Mouse (Mus musculus) stomach, postnatal 0 days (tissue): ENCODE results near the gene Perm1. TPM values are rescaled to one million over a fixed set of nuclear protein-coding genes. Genes with fewer than 3 reads are reported as not detected.

Experiments
- ATAC-seq: fragments of 200-750 bp; cut with Nextera tagmentation; 2 replicates; pipeline ENCODE4 v1.8.0; 2017; ENCODE audit not compliant: low FRiP score, low TSS enrichment
- DNase-seq: peaks from one replicate; pipeline ENCODE4 v3.0.0-alpha.2; 2016; ENCODE audit warnings: low spot score
- H3K27ac ChIP-seq: fragments of 300-500 bp; sonication (generic); replicated peaks from 2 replicates; pipeline ENCODE4 v1.5.1; 2014; ENCODE audit warnings: mild to moderate bottlenecking, control low read depth
- H3K27me3 ChIP-seq: fragments of 300-500 bp; sonication (generic); 2 replicates; pipeline ENCODE4 v1.6.1; 2014; ENCODE audit warnings: low read length; ENCODE audit not compliant: control insufficient read depth, insufficient read depth
- H3K36me3 ChIP-seq: fragments of 300-500 bp; sonication (generic); 2 replicates; pipeline ENCODE4 v1.6.1; 2014; ENCODE audit warnings: low read length, mixed read lengths; ENCODE audit not compliant: control insufficient read depth, insufficient read depth
- H3K4me1 ChIP-seq: fragments of 300-500 bp; sonication (generic); replicated peaks from 2 replicates; pipeline ENCODE4 v1.6.1; 2014; ENCODE audit warnings: antibody characterized with exemption; ENCODE audit not compliant: control insufficient read depth, insufficient read depth
- H3K4me2 ChIP-seq: fragments of 300-500 bp; sonication (generic); replicated peaks from 2 replicates; pipeline ENCODE4 v1.6.1; 2014; ENCODE audit warnings: low read depth, mild to moderate bottlenecking, control low read depth, moderate library complexity
- H3K4me3 ChIP-seq: fragments of 300-500 bp; sonication (generic); 2 replicates; pipeline ENCODE4 v1.5.1; 2014; ENCODE audit warnings: low read depth, low read length, control low read depth
- H3K9ac ChIP-seq: fragments of 300-500 bp; sonication (generic); 2 replicates; pipeline ENCODE4 v1.6.1; 2014; ENCODE audit warnings: mild to moderate bottlenecking, low read length, control low read depth, mixed read lengths
- H3K9me3 ChIP-seq: fragments of 300-500 bp; sonication (generic); 2 replicates; pipeline ENCODE4 v1.6.1; 2016; ENCODE audit warnings: low read length; ENCODE audit not compliant: control insufficient read depth
- CTCF ChIP-seq: IDR thresholded peaks from 2 replicates; pipeline ENCODE4 v1.5.1; 2016; ENCODE audit warnings: antibody characterized with exemption, low read depth, mild to moderate bottlenecking, moderate library complexity
- EP300 ChIP-seq: optimal IDR thresholded peaks from 2 replicates; pipeline ENCODE3; 2016; ENCODE audit warnings: antibody characterized with exemption
- whole genome bisulfite sequencing: fragments of 180-500 bp; shearing (Covaris S2); extraction: QIAGEN DNeasy Blood & Tissue Kit; methylation state at CpG from one replicate; pipeline ENCODE4 v1.1.7; 2014; 5-methylcytosine and 5-hydroxymethylcytosine counted together
- polyA plus RNA-seq: library from polyadenylated mRNA; unstranded; fragments of >200 nt; fragmentation: Nextera tagmentation; extraction: Ambion mirVana; gene quantifications from 2 replicates; pipeline ENCODE4 v1.2.1, GENCODE M21; 2015

The Perm1 gene
- 4.0 and 4.6 TPM in 2 replicates for polyA plus RNA-seq

- 61% methylated on average over 4 of the region's 4 CpGs for WGBS
- Histone ChIP-seq H3K36me3 (no peaks in the 10 kb centered on the region), H3K27me3 (no peaks in the 10 kb centered on the region), H3K4me3 (no peak within 1 kb of the TSS), H3K27ac (no peak within 1 kb of the TSS), H3K9me3 (no peaks in the 10 kb centered on the region), H3K4me2 (no peak within 1 kb of the TSS), H3K4me1 (no peaks in the 10 kb centered on the region), H3K9ac (no peak within 1 kb of the TSS)
- ATAC-seq: no peak
- no peak for TF ChIP-seq EP300
- TF ChIP-seq CTCF: no peak
- DNase-seq: no peak
These were observed at the start of gene Perm1 for GRCm38 (mm10) chr4:156215649-156216048. Perm1 (plus strand) TSS chr4:156215868.

- TF ChIP-seq CTCF: peak; percentile 49
- no peak for TF ChIP-seq EP300
- WGBS: 88% methylated on average over 9 of the region's 9 CpGs
- H3K4me2 ChIP-seq: no peak overlapping the region
- DNase-seq (no peak), ATAC-seq (no peak)
- no peak overlapping the region for H3K4me3 ChIP-seq
- no peaks in the 10 kb centered on the region for H3K4me1 ChIP-seq
- no peaks in the 10 kb centered on the region for H3K27me3 ChIP-seq
- H3K9ac ChIP-seq: no peak overlapping the region
- H3K27ac ChIP-seq: no peak overlapping the region
- no peaks in the 10 kb centered on the region for H3K9me3 ChIP-seq
- peaks cover 37% of the 10 kb centered on the region for H3K36me3 ChIP-seq
These were observed 49.2 kb upstream of the Perm1 start for GRCm38 (mm10) chr4:156166477-156166876.

- no peak overlapping the region for H3K4me3 ChIP-seq
- DNase-seq (no peak), ATAC-seq (no peak)
- H3K36me3 ChIP-seq: peaks cover 45% of the 10 kb centered on the region
- H3K9me3 ChIP-seq: no peaks in the 10 kb centered on the region
- no peaks in the 10 kb centered on the region for H3K4me1 ChIP-seq
- H3K27ac ChIP-seq: no peak overlapping the region
- TF ChIP-seq EP300: no peak
- no peak for TF ChIP-seq CTCF
- H3K27me3 ChIP-seq: no peaks in the 10 kb centered on the region
- no peak overlapping the region for H3K4me2 ChIP-seq
- WGBS: 85% methylated on average over 8 of the region's 8 CpGs
- H3K9ac ChIP-seq: no peak overlapping the region
These were observed 47.1 kb upstream of the Perm1 start for GRCm38 (mm10) chr4:156168611-156169010.

- H3K27me3 ChIP-seq: no peaks in the 10 kb centered on the region
- no peaks in the 10 kb centered on the region for H3K4me1 ChIP-seq
- no peak overlapping the region for H3K4me2 ChIP-seq
- DNase-seq: no peak
- H3K36me3 ChIP-seq: peaks cover 46% of the 10 kb centered on the region
- TF ChIP-seq CTCF: no peak
- TF ChIP-seq EP300: no peak
- H3K9ac ChIP-seq: no peak overlapping the region
- H3K27ac ChIP-seq: no peak overlapping the region
- no peaks in the 10 kb centered on the region for H3K9me3 ChIP-seq
- no peak for ATAC-seq
- no peak overlapping the region for H3K4me3 ChIP-seq
- WGBS: 94% methylated on average over 10 of the region's 10 CpGs
These were observed 46.5 kb upstream of the Perm1 start for GRCm38 (mm10) chr4:156169129-156169528.

- no peak overlapping the region for H3K27ac ChIP-seq
- peaks cover 50% of the 10 kb centered on the region for H3K36me3 ChIP-seq
- WGBS: 89% methylated on average over 11 of the region's 11 CpGs
These were observed 43.8 kb upstream of the Perm1 start for GRCm38 (mm10) chr4:156171828-156172227.

GRCm38 (mm10) chr4:156177630-156178029, 38.0 kb upstream of the Perm1 start:
- Histone ChIP-seq H3K9ac (no peak overlapping the region), H3K4me2 (no peak overlapping the region), H3K4me1 (no peaks in the 10 kb centered on the region), H3K27me3 (no peaks in the 10 kb centered on the region), H3K36me3 (peaks cover 26% of the 10 kb centered on the region), H3K9me3 (no peaks in the 10 kb centered on the region), H3K4me3 (no peak overlapping the region), H3K27ac (no peak overlapping the region)
- no peak for DNase-seq
- 89% methylated on average over 9 of the region's 9 CpGs for WGBS
- TF ChIP-seq EP300 (no peak), CTCF (no peak)
- ATAC-seq: no peak

More at GRCm38 (mm10) chr4:156171828-156172227, 43.8 kb upstream of the Perm1 start:
- Histone ChIP-seq H3K4me2 (no peak overlapping the region), H3K27me3 (no peaks in the 10 kb centered on the region), H3K9me3 (no peaks in the 10 kb centered on the region), H3K9ac (no peak overlapping the region), H3K4me1 (no peaks in the 10 kb centered on the region), H3K4me3 (no peak overlapping the region)
- ATAC-seq (no peak), DNase-seq (no peak)
- TF ChIP-seq EP300: no peak
- no peak for TF ChIP-seq CTCF
